Mouse (Mus musculus) G1E (cell line): Measurements from ENCODE around the gene Pld5.

ENCODE experiments used
- CTCF ChIP-seq: IDR thresholded peaks from 2 replicates; pipeline ENCODE4 v1.5.1; 2012; ENCODE audit warnings: low read depth, low read length, inconsistent platforms, mixed read lengths
- GATA1 ChIP-seq: IDR thresholded peaks from 2 replicates; pipeline ENCODE4 v1.6.1; 2012; ENCODE audit warnings: borderline replicate concordance, low read length, inconsistent platforms, mixed read lengths
- POLR2AphosphoS5 ChIP-seq: IDR thresholded peaks from 2 replicates; pipeline ENCODE4 v1.6.1; 2012; ENCODE audit warnings: low read depth, low read length, inconsistent platforms; ENCODE audit not compliant: insufficient replicate concordance
- TAL1 ChIP-seq: conservative IDR thresholded peaks from 2 replicates; pipeline ENCODE4 v1.6.1; 2012; ENCODE audit warnings: low read depth, low read length, inconsistent platforms, mixed read lengths

DNA sequence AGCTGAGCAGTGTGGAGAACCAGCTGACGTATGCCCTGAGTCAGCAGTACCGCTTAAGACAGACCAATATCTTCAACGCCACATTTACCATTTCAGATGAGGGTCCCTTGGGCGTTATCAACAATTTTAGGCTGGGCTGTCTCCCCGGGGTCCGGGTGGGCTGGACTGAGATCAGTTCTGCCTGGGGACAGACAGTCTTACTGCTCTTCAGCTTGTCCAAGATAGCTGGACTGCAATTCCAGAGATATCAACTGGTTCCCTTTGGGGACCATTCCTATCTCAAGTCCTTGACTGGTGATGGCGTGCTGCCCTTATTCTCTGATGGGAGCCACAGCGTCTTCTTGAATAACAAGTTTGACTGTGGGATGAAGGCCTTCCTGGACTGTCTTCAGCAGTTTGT, 354.0 kb downstream of the Pld5 start:
- no peak for TF ChIP-seq CTCF
- no peak for TF ChIP-seq GATA1
- TF ChIP-seq POLR2AphosphoS5: no peak
- TF ChIP-seq TAL1: no peak
